Mouse (Mus musculus): Measurements from ENCODE around the gene Olfr347.

- TF ChIP-seq POLR2A (IDR thresholded peaks at IDR 0.05; ENCODE audit: extremely low read depth, insufficient read depth, low read length): no peak
- TF ChIP-seq CTCF (IDR thresholded peaks at IDR 0.05; ENCODE audit: low read depth, low read length): no peak
Observed at GRCm38 (mm10) chr2:36731602-36732001, at the start of gene Olfr347.
